Mouse (Mus musculus) gastrocnemius, postnatal 4 days (tissue): ENCODE results near the gene Ssbp3. TPM values are rescaled to one million over a fixed set of nuclear protein-coding genes. Genes with fewer than 3 reads are reported as not detected.

ENCODE experiments used
- DNase-seq, 2 experiments: peaks; one replicate each; pipeline ENCODE4 v3.0.0; 2021 to 2022; ENCODE audit warnings: low spot score in 2 of 2, mixed read lengths in 2 of 2
- total RNA-seq, 2 experiments: library from RNA; stranded (reverse); gene quantifications; 2 replicates each; pipeline ENCODE4 v1.2.3; 2021

Ssbp3 gene
- total RNA-seq, 2 experiments from 2014 or later: 65.7 to 73.4 TPM

GRCm38 (mm10) chr4:107091696-107092095, 181.2 kb downstream of the Ssbp3 start:
- DNase-seq: no peak

GRCm38 (mm10) chr4:107094484-107095187, 184.1 kb downstream of the Ssbp3 start:
- DNase-seq: no peak

GRCm38 (mm10) chr4:107096043-107096442, 185.5 kb downstream of the Ssbp3 start:
- no peak for DNase-seq

GRCm38 (mm10) chr4:107096841-107097373, 186.4 kb downstream of the Ssbp3 start, which contains the start of gene Cdcp2:
Cdcp2 (plus strand) TSS chr4:107096891.
- no peak for DNase-seq

GRCm38 (mm10) chr4:107097871-107098270, 187.4 kb downstream of the Ssbp3 start:
- no peak for DNase-seq

- DNase-seq: no peak
These were observed 187.9 kb downstream of the Ssbp3 start for GRCm38 (mm10) chr4:107098375-107098774.

GRCm38 (mm10) chr4:107098791-107099525, 188.5 kb downstream of the Ssbp3 start:
- no peak for DNase-seq

Other genes with a start within 250 kb of the Ssbp3 start
- gene Ttc4, start 231.8 kb upstream of the Ssbp3 start, total RNA-seq: 10 to 100 TPM; 28.8 to 32.3 TPM
- gene Mroh7, start 179.8 kb upstream of the Ssbp3 start, total RNA-seq: 1 to 10 TPM in 1 of 2 experiments, under 1 TPM in 1; 0.52 to 1.2 TPM
- not detected for gene Fam151a, start 176.8 kb upstream of the Ssbp3 start, total RNA-seq
- 10 to 100 TPM; 12.3 to 15.8 TPM for gene Acot11, start 105.7 kb upstream of the Ssbp3 start, total RNA-seq
- gene Mrpl37, start 156.2 kb downstream of the Ssbp3 start, total RNA-seq: 10 to 100 TPM; 69.2 to 76.8 TPM
- 10 to 100 TPM; 16.2 to 21.5 TPM for gene Cyb5rl, start 156.3 kb downstream of the Ssbp3 start, total RNA-seq
- gene Cdcp2, start 186.2 kb downstream of the Ssbp3 start, total RNA-seq: not detected